15 mouse cellular contexts compared by ENCODE assay signal in the genomic region with DNA sequence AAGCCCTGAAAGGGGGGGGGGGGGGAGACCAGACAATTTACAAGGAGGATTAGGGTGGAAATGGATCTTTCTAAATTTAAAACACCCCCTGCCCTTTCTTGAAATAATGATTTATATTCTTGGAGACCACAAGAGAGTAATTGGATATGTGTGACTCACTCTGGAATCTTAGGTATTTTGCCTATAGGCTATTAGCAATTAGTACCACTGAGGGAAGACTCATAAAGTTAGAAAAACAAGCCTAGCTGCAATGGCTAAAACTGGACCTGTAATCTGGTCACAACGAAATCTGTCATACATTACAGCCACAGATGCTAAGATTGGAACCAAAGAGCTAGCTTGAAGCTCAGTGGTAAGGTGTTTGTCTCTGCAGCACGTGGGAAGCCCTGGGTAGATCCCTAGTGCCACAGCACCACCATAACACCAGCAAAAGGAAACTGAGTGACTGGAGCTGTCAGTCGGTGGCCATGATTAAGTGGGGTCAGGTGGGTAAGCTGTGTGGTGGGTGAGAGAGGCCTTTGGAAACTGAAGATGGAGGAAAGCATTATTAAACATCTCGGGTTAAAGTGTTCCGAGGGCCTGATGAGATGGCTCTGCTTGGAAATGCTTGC.
A peak's percentile ranks its signal among the peaks of the same experiment; 100 is the strongest.
DNase-seq lines count a peak whose midpoint lies in the region; ATAC-seq and TF ChIP-seq lines count a peak whose summit lies in the region.
"Had no signal": no experiment of that assay in that cellular context is flagged by ENCODE, and none has a peak within 500 bp of the region (broad histone marks: within the 10 kb centered on the region; RNA-seq: fewer than 3 reads in every experiment).

No protein-coding gene starts in this region.

- peak; percentile 29; the same call in 1 of the 2 replicates for ATAC-seq in embryonic facial prominence, embryonic 11.5 days (replicated peaks; ENCODE audit: insufficient number of reproducible peaks, low FRiP score, low TSS enrichment, low read depth)
- ATAC-seq in limb, embryonic 11.5 days (ENCODE audit: insufficient number of reproducible peaks, low FRiP score, low TSS enrichment, low read depth), result peak; percentile 79; the same call in 1 of the 2 replicates
- ATAC-seq in forebrain, embryonic 16.5 days, result no peak
- ATAC-seq: forebrain, embryonic 15.5 days; intestine, postnatal 0 days had no signal

- no peaks in the 10 kb centered on the region for H3K79me2 ChIP-seq in C2C12 (ENCODE audit: control insufficient read depth, insufficient read depth)

- peak; percentile 36 for DNase-seq in 3134 (ENCODE audit: extremely low read depth, insufficient read length, low spot score)
- peak; percentile 44 for DNase-seq in embryonic facial prominence, embryonic 11.5 days (ENCODE audit: low spot score)
- DNase-seq in limb, embryonic 11.5 days (ENCODE audit: low spot score), result peak; percentile 51
- no peak for DNase-seq in left cerebral cortex, postnatal 36 days (ENCODE audit: low spot score in 2 of 2)
- no peak for DNase-seq in layer of hippocampus, postnatal 36 days
- DNase-seq: cerebellum, postnatal 25 days; liver, embryonic 13.5 days; spleen, adult 18-20 months had no signal

- H3ac ChIP-seq in C2C12 (ENCODE audit: control insufficient read depth, insufficient read length, low read depth), result no peak overlapping the region

- no peaks in the 10 kb centered on the region for H3K79me3 ChIP-seq in C2C12 (ENCODE audit: low read depth)

- H3K27me3 ChIP-seq in C2C12 (ENCODE audit: control insufficient read depth, insufficient read depth, insufficient read length), result no peaks in the 10 kb centered on the region
- H3K27me3 ChIP-seq in embryonic facial prominence, embryonic 11.5 days (ENCODE audit: control insufficient read depth, insufficient read depth, low read length), result no peaks in the 10 kb centered on the region
- H3K27me3 ChIP-seq in limb, embryonic 11.5 days (ENCODE audit: control insufficient read depth, insufficient read depth, low read length), result no peaks in the 10 kb centered on the region
- H3K27me3 ChIP-seq in forebrain, embryonic 16.5 days (replicated peaks; ENCODE audit: control insufficient read depth, insufficient read depth, low read length), result no peaks in the 10 kb centered on the region
- H3K27me3 ChIP-seq: forebrain, embryonic 15.5 days; hindbrain, embryonic 12.5 days; liver, embryonic 13.5 days; neural tube, embryonic 13.5 days had no signal

- H3K36me3 ChIP-seq in C2C12 (ENCODE audit: control insufficient read depth, insufficient read depth), result no peaks in the 10 kb centered on the region
- no peaks in the 10 kb centered on the region for H3K36me3 ChIP-seq in embryonic facial prominence, embryonic 11.5 days (replicated peaks; ENCODE audit: control insufficient read depth, insufficient read depth, low read depth, low read length)
- H3K36me3 ChIP-seq in limb, embryonic 11.5 days (ENCODE audit: control insufficient read depth, insufficient read depth, low read length), result no peaks in the 10 kb centered on the region
- H3K36me3 ChIP-seq in forebrain, embryonic 16.5 days (ENCODE audit: control insufficient read depth, insufficient read depth), result no peaks in the 10 kb centered on the region
- H3K36me3 ChIP-seq: forebrain, embryonic 15.5 days; hindbrain, embryonic 12.5 days; liver, embryonic 13.5 days; neural tube, embryonic 13.5 days had no signal

- TF ChIP-seq CTCF in C2C12 (IDR thresholded peaks at IDR 0.05; ENCODE audit: control insufficient read depth, insufficient read depth, insufficient read length), result no peak

- intact Hi-C loops in left cerebral cortex, postnatal 36 days (cut with DNase I), result no loop called here

- no peak overlapping the region for H3K27ac ChIP-seq in embryonic facial prominence, embryonic 11.5 days (replicated peaks; ENCODE audit: low read depth, low read length)
- H3K27ac ChIP-seq in limb, embryonic 11.5 days (replicated peaks; ENCODE audit: low read depth, low read length), result 0 out of 2 replicates have a peak overlapping the region, but pooled peaks have one; percentile 30
- no peak overlapping the region for H3K27ac ChIP-seq in forebrain, embryonic 16.5 days (ENCODE audit: low read length)
- H3K27ac ChIP-seq: forebrain, embryonic 15.5 days; hindbrain, embryonic 12.5 days; liver, embryonic 13.5 days; neural tube, embryonic 13.5 days had no signal

- WGBS in embryonic facial prominence, embryonic 11.5 days, result 28% methylated on average over 5 of the region's 5 CpGs
- 13% methylated on average over 5 of the region's 5 CpGs for WGBS in limb, embryonic 11.5 days
- 77% methylated on average over 5 of the region's 5 CpGs for WGBS in forebrain, embryonic 16.5 days

- H3K4me2 ChIP-seq in embryonic facial prominence, embryonic 11.5 days (ENCODE audit: low read depth, low read length), result no peak overlapping the region
- no peak overlapping the region for H3K4me2 ChIP-seq in limb, embryonic 11.5 days (ENCODE audit: low read depth, severe bottlenecking)
- H3K4me2 ChIP-seq in forebrain, embryonic 16.5 days (ENCODE audit: low read length), result no peak overlapping the region
- H3K4me2 ChIP-seq: forebrain, embryonic 15.5 days; hindbrain, embryonic 12.5 days; liver, embryonic 13.5 days; neural tube, embryonic 13.5 days had no signal

- H3K4me1 ChIP-seq in embryonic facial prominence, embryonic 11.5 days (ENCODE audit: control insufficient read depth, insufficient read depth, low read length), result no peaks in the 10 kb centered on the region
- H3K4me1 ChIP-seq in limb, embryonic 11.5 days (ENCODE audit: control insufficient read depth, insufficient read depth, low read length), result peaks cover 9% of the 10 kb centered on the region
- no peaks in the 10 kb centered on the region for H3K4me1 ChIP-seq in forebrain, embryonic 16.5 days (replicated peaks; ENCODE audit: control insufficient read depth, insufficient read depth, low read length)
- H3K4me1 ChIP-seq: forebrain, embryonic 15.5 days; hindbrain, embryonic 12.5 days; liver, embryonic 13.5 days; neural tube, embryonic 13.5 days had no signal

- no peak overlapping the region for H3K4me3 ChIP-seq in C2C12 (ENCODE audit: insufficient read depth, poor library complexity, severe bottlenecking)
- H3K4me3 ChIP-seq in embryonic facial prominence, embryonic 11.5 days (ENCODE audit: low read depth, low read length), result no peak overlapping the region
- H3K4me3 ChIP-seq in limb, embryonic 11.5 days (ENCODE audit: low read depth, low read length), result no peak overlapping the region
- no peak overlapping the region for H3K4me3 ChIP-seq in forebrain, embryonic 16.5 days (replicated peaks; ENCODE audit: low read length)
- H3K4me3 ChIP-seq: erythroblast, embryonic 14.5 days; forebrain, embryonic 15.5 days; hindbrain, embryonic 12.5 days; liver, embryonic 13.5 days; neural tube, embryonic 13.5 days had no signal

- no peaks in the 10 kb centered on the region for H3K9me3 ChIP-seq in embryonic facial prominence, embryonic 11.5 days (replicated peaks; ENCODE audit: control insufficient read depth, low read length)
- no peaks in the 10 kb centered on the region for H3K9me3 ChIP-seq in limb, embryonic 11.5 days (ENCODE audit: control insufficient read depth, low read length)
- H3K9me3 ChIP-seq in forebrain, embryonic 16.5 days (ENCODE audit: control insufficient read depth, low read length), result no peaks in the 10 kb centered on the region
- H3K9me3 ChIP-seq: forebrain, embryonic 15.5 days; hindbrain, embryonic 12.5 days; liver, embryonic 13.5 days; neural tube, embryonic 13.5 days had no signal

- no peak overlapping the region for H3K9ac ChIP-seq in embryonic facial prominence, embryonic 11.5 days (replicated peaks; ENCODE audit: low read length)
- H3K9ac ChIP-seq in limb, embryonic 11.5 days (ENCODE audit: low read length), result no peak overlapping the region
- no peak overlapping the region for H3K9ac ChIP-seq in forebrain, embryonic 16.5 days (replicated peaks; ENCODE audit: low read depth, low read length)
- H3K9ac ChIP-seq: forebrain, embryonic 15.5 days; hindbrain, embryonic 12.5 days; liver, embryonic 13.5 days; neural tube, embryonic 13.5 days had no signal

TF ChIP-seq in C2C12, 6 proteins besides CTCF, POLR2A, EP300 and RAD21:
- TF ChIP-seq FOSL1 (IDR thresholded peaks at IDR 0.05; ENCODE audit: insufficient read depth, low read length, poor library complexity, severe bottlenecking), result peak; percentile 86
- peak; percentile 0 for TF ChIP-seq CEBPB (IDR thresholded peaks at IDR 0.05; ENCODE audit: low read depth)
- peak; percentile 69 for TF ChIP-seq MYOD1 (IDR thresholded peaks at IDR 0.05; ENCODE audit: control insufficient read depth, insufficient read length, low read depth)
- TF ChIP-seq MYOG (IDR thresholded peaks at IDR 0.05; ENCODE audit: control insufficient read depth, extremely low read depth, insufficient read length), result no peak
- peak; percentile 67 for TF ChIP-seq USF1 (IDR thresholded peaks at IDR 0.05; ENCODE audit: low read depth)
- TF ChIP-seq MAX (IDR thresholded peaks at IDR 0.05), result peak; percentile 65

Comparison
In these comparisons a context has a peak if more than half of its experiments do, and no peak if none do; other contexts are left out.
1. DNase-seq: peak in 3134 (single experiment), embryonic facial prominence, embryonic 11.5 days (single experiment) and limb, embryonic 11.5 days (single experiment); none in left cerebral cortex, postnatal 36 days (0 of 2) and layer of hippocampus, postnatal 36 days (0 of 2).